Mouse (Mus musculus) kidney, adult 9 months (tissue): ENCODE results near the gene Luzp1.

ENCODE experiments used
- DNase-seq: peaks from one replicate; pipeline ENCODE4 v3.0.0; 2022

The Luzp1 gene

DNA sequence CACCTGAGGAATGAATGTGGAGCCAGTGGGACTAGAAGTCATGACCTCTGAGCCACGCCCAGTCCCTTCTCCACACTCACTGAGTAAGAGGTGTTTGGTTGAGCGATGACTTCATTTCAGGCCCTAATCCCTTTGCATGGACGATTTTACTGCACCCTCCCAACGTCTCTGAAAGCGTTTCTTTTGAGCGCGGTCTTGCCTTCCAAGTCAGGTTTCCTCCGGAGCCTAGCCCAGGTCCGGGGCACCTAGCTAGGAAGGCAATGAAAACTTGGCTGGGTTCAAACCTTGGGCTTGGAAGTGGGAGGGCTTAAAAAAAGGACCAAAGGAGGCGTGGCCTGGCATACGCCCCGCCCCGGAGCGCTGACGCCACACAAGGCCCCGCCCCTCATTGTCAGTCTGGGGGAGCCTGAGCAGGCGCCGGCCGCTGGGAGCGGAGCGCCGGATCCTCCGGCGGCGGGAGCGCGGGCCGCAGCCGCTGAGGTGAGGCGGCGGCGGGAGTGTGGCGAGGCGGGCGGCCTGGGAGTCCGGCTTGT is at the start of gene Luzp1:
TSS of gene Luzp1 (plus strand) at position 391 of the 533 bp plus-strand sequence.
- peak; percentile 98 for DNase-seq

DNA sequence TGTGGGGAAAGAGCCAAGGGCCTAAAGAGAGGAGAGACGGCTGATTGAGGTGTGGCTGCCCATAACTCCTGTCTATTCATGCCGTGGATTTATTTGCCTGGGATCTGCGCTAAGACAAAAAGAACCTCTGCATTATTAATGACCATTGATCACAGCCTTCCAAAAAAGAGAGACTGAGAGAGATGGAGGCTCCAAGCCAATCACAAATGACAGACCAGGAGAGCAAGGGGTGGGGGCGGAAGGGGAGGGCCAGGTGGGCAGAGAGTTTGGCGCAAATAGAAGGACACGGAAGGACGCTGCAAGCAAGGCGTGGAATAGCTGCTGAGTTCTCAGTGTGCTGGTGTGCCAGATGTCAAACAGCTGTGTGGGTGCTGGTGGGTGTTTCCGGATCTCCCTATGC is 46.3 kb upstream of the Luzp1 start, which contains the start of gene Htr1d:
TSS of gene Htr1d (plus strand) at position 301 of the 400 bp plus-strand sequence.
- no peak for DNase-seq

DNA sequence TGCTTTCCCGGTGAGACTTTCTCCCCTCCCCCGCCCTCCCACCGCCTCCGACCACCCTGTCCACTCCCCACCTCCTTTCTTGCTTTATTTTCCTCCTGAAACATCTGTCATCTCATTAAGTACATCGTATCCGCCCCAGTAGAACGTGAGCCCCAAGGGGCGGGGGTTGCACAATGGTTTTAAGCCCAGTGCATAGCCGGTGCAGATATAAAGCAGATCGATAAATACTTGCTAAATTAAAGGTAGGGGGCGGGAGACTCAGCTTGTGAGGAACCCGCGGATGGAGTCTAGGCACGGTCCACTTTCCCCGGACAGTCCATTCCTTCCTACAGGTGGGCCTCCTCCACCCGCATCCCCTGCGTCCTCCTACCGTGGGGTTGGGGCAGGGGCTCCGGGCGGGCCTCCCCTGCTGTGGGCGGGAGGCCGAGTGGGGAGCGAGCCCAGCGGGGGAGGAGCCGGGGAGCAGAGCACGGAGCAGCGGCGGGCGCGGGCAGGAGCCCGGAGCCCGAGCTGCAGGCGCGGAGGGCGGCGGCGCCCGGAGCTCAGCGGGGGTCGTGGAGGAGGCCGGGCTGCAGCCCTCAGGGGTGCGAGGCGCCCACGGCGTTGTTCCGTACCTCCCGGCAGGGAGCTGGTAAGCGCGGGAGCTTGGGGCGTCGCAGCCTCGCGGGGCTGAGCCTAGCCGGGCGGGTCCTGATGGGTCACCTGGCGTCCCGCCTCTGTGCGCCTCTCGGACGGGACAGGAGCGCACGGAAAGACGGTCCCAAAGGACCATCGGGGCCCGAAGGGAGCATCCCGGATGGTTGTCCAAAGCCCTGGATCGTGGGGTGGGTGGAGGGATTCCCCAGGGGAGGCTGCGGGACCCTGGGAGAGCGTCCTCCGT is 45.2 kb upstream of the Luzp1 start:
- DNase-seq = no peak

DNA sequence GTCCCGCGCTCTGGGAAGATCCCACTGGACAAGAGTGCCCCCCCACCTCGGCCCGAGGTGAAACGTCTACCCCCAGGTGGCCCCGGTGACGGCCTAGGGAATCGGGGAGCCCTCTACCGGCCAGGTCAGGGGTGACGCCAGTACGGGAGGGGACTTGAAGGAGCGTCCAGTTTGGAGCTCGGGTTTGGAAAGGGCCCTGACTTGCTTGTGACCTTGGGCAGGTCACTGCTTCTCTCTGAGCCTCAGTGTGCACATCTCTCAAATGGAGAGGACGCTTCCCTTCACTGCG is 44.6 kb upstream of the Luzp1 start:
- DNase-seq = peak; percentile 14

DNA sequence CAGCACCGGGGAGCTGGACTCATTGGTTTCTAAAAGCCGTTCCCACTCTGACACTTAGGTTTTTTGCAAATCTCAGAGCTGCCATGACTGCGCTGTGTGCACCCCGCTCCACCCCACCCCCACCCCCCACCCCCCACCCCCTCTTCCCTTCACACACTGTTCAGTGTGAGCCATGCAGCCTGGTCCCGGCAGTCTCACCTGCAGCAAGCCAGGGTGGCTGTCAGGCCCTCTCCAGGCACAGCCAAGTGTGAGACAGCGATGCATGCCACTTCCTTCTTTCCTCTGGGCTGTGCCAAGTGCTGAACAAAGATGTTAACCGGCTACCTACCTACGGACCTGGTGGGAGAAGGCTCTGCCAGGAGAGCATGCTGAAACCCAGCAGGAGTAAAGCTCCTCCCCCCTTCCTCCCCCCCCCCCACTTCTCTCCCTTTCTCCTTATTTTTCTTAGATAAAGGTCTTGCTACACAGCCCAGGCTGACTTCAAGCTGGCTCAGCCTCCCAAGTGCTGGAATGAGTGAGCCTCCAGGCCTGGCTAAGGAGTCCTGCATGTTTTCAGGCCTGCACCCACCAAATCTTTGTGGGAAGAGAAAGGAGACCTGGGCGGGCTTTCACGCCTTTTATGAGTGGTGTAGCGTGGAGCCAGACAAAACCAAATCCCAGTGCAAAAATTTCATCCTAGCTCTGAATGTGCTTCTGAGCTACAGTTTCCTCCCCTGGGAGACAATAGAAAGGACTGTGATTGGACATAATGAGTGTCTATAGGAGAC is 38.8 kb upstream of the Luzp1 start:
- DNase-seq = no peak

DNA sequence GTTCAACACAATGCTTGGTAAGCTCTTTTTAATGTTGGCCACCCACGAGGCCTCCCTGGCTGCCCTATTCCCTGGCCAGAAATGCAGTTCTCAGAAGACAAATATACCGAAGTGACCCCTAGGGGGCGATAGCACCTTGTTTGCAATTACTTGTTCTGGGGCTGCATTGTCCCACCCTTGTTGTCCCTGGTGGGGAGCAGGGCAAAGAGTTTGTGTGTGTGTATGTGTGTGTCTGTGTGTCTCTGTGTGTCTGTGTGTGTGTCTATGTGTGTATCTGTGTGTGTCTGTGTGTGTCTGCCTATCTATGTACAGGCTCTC is 38.2 kb upstream of the Luzp1 start:
- peak; percentile 65 for DNase-seq

DNA sequence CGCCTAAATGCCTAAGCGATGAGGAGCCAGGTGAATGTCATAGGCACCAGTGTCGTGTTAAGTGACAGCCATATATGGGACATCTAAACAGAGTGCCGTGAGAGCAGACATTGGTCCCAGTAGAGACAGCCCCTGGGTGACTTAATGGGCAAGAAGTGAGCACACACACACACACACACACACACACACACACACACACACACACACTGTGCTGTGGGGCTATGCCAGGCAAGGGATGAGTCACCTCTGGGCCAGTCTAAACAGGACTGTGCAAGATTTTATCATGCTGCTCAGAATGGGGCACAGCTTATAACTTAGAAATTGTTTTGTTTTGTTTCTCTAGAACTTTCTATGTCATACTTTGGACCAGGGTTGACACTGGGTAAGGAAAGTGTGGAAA is 35.5 kb upstream of the Luzp1 start:
- DNase-seq = no peak

DNA sequence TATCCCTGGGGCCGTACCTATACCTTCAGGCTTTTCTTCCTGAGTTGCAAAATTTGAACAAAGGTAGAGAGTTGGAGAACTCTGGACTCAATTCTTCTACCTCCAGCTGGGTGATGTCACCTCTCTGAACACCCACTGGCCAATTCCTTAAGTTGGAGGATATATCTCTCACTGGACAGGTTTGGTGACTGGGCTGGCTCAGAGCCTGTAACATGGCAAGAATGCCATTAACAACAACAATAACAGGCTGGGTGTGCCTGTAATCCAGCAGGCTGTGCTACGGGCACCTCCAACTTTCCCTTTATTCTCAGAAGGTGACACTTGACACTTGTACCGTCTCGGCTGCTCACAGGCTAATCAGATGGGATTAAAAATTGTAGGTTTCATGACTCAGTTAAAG is 30.5 kb upstream of the Luzp1 start:
- no peak for DNase-seq

DNA sequence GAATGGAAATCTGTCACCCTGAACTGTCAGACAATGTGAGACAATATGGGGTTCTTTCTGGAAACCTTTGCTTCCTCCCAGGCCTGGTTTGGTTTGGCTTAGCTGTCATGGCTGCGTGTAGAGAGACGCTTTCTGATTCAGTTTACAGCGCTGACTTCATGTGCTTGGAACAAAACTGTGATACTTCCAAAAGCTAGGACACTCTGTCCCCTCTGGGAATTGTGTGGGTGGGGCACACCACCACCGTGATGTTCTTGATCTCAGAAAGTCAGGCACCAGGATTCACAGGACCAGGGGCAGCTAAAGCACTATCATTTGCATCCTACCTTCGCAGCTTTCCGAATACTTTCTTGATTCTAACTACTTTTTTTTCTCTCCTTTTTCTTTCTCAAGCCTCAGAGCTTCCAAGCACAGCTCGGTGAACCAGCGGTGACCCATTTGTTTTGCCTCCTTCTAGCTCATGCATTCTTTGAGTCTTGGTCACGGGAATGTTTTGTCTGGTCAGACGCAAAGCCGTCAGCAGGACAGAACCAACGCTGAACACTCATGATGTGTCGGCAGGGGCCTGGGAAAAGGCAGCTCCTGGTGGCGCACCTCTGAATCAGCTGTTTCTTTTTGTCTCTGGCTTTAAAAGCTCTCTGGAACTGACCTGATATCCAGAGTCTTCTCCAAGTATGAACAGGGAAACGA is 28.1 kb upstream of the Luzp1 start:
- DNase-seq = no peak

DNA sequence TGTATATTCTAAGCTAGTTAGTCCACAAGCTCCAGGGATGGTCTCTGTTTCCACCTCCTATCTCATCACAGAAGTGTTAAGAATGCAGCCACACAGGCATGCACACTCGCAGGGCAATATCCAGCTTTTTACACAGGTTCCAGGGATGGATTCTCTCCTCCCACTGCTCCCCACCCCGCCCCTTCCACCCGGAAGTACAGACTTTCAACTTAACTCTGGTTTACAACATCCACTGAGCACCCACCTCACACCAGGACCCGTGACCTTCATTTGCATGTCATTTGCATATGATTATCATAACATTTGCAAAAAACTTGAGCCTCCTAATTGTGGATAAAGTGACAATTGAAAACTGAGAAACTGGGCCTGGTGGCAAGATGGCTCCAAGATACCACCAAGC is 25.0 kb upstream of the Luzp1 start:
- no peak for DNase-seq

DNA sequence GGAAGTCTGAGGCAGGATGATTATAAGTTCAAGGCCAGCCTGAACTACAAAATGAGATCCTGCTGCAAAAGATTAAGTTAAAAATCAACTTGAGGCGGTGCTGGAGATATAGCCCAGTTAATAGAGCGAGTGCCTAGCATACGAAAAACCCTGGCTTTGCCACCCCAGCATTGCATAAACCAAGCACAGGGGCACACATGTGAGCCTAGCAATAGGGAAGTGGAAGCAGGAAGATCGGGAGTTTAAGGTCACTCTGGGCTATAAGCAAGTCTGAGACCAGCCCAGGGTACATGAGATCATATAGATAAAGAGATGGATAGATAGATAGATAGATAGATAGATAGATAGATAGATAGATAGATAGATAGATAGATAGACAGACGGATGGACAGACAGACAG is 19.8 kb upstream of the Luzp1 start:
- no peak for DNase-seq

DNA sequence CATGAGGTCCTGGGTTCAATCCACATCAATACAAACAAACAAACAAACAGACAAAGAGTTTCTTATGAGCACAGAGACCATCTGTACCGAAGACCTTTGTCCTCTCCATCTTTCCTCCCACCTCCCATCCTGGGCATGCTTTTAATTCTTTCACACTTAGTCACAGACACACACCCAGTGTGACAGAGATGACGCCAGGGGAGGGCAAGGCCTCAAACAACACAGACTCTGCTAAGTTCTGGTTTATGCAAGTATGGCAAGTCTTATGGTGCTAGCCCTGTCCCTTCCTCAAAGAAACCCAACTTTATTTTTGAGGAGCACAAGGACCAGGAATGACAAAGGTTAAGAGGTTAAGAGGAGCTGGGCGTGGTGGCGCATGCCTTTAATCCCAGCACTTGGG is 19.3 kb upstream of the Luzp1 start:
- no peak for DNase-seq

DNA sequence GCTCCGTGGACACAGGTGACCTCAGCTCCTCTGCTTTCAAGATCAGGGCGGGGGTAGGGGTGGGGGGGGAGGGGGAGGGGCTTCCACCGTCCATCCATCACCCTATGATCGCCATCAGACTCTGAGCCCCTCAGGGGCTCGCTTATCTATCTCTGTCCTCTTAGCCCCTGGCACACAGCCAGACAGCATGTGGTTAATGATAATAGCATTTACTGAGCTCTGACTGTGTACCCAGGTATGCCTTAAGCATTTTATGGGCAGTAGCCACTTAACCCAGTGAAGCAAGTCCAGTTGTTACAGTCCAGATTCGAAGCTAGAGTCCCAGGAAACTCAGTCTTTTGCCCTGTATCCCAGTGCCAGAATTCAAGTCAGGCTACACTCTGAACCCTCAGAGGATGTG is 18.0 kb upstream of the Luzp1 start:
- DNase-seq = peak; percentile 58

DNA sequence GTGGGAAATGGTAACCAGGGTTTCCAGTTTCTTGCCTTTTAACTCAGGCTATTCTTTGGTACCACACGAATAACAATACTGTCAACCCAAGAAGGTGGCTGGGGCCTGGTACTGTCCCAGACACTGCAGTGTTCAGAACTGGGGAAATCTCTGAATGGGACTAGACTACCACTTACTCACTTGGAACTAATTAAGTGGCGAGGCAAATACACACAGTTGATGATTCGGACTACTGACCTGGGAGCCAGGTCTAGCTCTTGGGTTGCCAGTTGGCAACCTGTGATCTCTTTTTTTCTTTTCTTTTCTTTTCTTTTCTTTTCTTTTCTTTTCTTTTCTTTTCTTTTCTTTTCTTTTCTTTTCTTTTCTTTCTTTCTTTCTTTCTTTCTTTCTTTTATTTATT is 17.3 kb upstream of the Luzp1 start:
- peak; percentile 50 for DNase-seq

DNA sequence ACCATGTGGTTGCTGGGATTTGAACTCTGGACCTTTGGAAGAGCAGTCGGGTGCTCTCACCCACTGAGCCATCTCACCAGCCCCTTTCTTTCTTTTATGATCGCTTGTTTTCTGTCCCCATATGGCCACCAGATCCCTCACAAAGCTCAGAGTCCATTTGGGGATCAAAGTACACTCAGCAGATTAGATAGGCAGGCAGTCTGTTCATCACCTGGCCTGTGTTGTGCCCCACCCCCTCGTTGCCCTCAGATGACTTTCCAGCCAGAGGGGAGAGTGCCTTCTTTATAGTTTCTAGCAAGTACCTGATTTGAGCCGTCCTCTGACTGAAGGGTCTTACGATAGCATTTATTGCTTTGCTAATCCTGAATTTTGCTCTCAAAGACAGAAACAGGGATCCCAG is 16.8 kb upstream of the Luzp1 start:
- peak; percentile 41 for DNase-seq

DNA sequence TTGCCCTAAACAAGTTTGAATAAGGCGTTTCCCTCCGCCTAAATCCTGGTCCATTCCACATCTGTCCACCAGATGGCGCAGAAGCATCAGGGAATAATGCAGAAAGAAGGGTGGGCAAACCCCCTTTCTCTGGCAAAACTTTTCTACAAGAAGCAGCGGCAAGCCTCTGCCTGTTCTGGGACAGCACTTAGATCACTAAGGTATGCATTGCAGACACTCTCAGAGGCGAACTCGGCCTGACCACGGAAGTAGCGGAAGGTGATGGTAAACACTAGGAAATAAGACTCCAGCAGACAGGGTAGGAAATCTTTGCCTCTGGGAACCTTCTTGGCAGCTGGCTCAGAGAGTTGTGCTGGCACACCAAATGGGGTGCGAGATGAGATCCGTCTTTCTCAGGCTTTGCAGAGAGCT is 14.7 kb upstream of the Luzp1 start:
- DNase-seq = peak; percentile 79

DNA sequence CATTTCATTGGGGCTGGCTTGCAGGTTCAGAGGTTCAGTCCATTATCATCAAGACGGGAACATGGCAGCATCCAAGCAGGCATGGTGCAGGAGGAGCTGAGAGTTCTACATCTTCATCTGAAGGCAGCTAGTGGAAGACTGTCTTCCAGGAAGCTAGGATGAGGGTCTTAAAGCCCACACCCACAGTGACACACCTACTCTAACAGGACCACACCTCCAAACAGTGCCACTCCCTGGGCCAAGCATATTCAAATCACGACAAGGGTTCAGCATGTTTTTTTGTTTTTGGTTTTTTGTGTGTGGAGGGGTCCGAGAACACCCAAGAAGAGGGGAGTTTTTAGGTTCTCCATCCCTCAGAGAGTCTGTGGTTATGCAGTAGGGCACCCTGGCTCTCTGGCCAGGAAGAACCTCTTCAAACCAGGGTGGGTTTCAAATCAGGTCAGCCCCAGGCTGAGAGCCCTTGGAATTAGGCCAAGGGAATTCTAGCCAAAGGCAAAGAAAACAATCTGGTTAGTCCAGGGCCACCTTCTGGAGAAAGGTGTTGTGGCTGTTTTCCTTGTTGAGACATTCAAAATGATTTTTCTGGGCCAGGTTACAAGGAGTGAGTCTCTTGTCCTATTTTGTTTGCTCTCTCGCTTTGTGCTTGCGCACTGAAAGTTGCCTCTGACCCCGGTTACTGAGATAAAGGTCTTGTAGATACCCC is 12.9 kb upstream of the Luzp1 start:
- no peak for DNase-seq

DNA sequence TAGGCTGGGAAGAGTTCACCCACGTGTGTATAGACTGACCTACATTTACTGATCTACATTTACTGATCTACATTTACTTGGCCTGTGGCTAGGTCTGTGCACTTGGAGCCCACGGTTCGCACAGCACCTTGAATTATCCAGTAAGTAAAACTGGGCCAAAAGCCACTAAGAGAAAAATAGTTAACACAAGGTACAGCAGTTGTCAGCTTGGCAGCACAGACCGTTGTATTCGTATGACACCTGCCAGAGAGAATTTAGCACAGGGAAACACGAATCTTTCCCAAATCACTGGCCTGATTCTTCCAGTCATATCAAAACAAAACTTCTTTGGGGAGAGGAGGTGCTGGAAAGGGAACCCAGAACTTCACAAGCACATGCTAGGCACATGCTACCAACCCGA is 11.3 kb upstream of the Luzp1 start:
- DNase-seq = no peak

DNA sequence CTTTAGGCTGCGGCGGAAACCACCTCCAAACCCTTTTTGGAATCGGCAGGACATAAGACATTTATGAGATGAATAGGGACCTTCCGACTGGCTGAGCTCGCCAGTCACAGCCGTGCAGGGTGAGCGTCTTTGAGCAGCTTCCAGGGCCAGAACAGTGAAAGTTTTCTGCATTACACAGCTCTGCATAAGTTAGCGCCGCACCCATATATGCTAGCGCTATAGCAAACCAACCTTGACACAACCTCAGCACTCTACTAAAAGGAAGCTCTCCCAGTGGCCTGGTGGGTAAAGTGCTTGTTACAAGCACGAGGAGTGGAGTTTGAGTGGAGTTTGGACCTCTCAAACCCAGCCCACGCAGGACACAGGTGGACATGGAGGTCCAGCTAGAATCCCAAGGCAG is 10.4 kb upstream of the Luzp1 start:
- no peak for DNase-seq

DNA sequence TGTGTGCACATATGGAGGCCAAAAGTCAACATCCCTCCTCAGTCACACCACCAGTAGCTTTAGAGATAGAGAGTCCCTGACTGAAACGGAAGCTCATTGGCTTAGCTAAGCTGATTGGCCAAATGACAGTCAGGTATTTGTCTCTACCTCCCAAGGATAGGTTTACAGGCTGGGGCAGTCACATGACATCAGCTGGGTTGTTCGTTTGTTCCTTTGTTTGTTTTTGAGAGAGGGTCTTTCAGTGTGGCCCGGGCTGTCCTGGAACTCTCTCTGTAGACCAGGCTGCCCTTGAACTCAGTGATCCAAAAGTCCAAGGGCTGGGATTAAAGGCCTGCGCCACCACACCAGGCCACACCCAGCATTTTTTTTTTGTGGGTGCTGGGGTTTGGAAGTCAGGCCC is 8.4 kb upstream of the Luzp1 start:
- no peak for DNase-seq

DNA sequence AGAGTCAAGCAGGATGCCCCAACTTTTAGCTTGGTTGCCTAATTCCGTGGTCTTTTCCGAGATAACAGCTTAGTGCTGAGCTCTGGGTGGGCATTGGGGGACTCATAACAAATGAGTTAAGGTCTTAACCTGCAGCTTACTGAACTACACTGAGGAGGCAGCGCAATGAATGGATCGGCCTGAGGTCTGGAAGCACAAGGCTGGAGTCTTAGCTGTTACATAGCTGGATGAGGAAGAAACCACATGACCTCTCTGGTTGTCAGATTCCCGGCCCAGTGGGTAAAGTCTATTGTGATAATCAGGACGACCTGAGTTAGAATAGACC is 7.8 kb upstream of the Luzp1 start:
- no peak for DNase-seq

DNA sequence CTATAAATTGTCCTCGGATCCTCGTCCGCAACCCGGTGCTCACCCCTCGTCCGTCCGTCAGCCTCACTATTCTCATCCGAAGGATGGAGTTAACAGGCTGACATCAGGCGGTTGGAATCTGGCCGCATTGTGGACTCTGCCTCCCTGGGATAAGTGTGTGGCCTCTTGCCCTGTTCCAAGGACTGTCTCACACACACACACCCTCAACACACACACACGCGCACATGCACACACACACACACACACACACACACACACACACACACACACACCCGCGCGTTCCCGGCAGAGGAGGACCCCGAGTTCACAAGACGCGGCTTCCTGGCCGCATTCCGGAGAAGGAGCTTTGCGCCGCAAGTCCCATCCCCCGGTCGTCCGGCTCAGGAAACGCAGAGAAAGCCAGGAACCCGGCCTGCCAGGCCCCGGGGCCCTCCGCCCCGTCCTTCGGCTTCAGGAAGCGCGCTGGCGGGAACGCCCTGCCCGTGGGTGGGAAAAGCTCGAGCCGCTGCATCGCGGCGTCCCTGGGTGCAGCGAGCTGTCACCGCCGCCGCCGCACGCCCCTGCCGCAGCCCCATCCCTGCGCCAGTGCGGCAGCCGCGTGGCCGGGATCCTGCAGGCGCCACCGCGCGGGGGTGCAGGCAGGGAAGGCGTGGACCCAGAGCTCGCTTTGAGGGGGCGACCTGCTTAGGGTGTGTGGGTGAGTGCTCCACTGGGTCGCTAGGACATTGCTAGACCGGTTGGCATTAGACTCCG is 7.3 kb upstream of the Luzp1 start, which contains the start of gene 6030445D17Rik:
TSS of gene 6030445D17Rik (plus strand) at position 165 of the 753 bp plus-strand sequence.
- peak; percentile 81 for DNase-seq

DNA sequence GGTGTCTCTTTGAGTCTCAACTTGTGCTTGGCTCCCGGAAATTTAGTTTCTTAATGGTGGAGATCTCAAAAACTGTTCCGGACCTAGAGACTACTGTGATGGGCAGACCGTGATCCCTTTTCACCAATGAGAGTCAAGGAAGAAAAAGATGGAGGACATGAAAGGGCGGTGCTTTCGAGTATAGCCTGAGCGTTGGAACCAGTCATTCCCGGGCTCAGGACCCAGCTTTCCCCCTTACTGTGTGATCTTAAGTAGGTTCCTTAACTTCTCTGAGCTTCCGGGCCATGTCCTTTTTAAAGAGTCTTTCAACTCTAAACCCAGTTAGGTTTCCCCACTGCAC is 6.8 kb upstream of the Luzp1 start:
- DNase-seq = peak; percentile 34
